Mouse (Mus musculus): ENCODE data around the gene Bdh1.

GRCm38 (mm10) chr16:31418704-31419103 is 3.4 kb upstream of the Bdh1 start:
- TF ChIP-seq CTCF (IDR thresholded peaks at IDR 0.05) (no peak), EP300 (IDR thresholded peaks at IDR 0.05) (no peak)

All from lung, postnatal 0 days (tissue).